Mouse (Mus musculus) R1 (cell line): ENCODE measurements around the gene Mylpf.

Experiments
- DNase-seq: peaks from one replicate; pipeline ENCODE4 v3.0.0-alpha.2; 2018; ENCODE audit warnings: low read depth, low spot score

The Mylpf gene

GRCm38 (mm10) chr7:127259186-127259905 lies 50.7 kb downstream of the Mylpf start:
- DNase-seq: no peak

GRCm38 (mm10) chr7:127260309-127261111 lies 51.8 kb downstream of the Mylpf start, which contains the start of gene Dctpp1:
Gene Dctpp1, minus strand, starts transcription at chr7:127260709.
- DNase-seq: peak; percentile 100

- no peak for DNase-seq
Measured at GRCm38 (mm10) chr7:127262218-127262961, 53.7 kb downstream of the Mylpf start.

- no peak for DNase-seq
Measured at GRCm38 (mm10) chr7:127263526-127263925, 54.8 kb downstream of the Mylpf start.
